Mouse (Mus musculus) sigmoid colon, adult 10 weeks (tissue): ENCODE results near the gene Nek7. TPM values are rescaled to one million over a fixed set of nuclear protein-coding genes. Genes with fewer than 3 reads are reported as not detected.

ENCODE experiments used
- polyA plus RNA-seq: library from polyadenylated mRNA; stranded (reverse); fragments of 350-450 nt; fragmentation: Illumina TruSeq; extraction: RNeasy Lipid Tissue Mini Kit (QIAGEN cat#74804); gene quantifications from one replicate; pipeline ENCODE4 v1.2.3, GENCODE M21; 2014; ENCODE audit warnings: low read depth, low replicate concordance

Gene Nek7
- 145 TPM for polyA plus RNA-seq

DNA sequence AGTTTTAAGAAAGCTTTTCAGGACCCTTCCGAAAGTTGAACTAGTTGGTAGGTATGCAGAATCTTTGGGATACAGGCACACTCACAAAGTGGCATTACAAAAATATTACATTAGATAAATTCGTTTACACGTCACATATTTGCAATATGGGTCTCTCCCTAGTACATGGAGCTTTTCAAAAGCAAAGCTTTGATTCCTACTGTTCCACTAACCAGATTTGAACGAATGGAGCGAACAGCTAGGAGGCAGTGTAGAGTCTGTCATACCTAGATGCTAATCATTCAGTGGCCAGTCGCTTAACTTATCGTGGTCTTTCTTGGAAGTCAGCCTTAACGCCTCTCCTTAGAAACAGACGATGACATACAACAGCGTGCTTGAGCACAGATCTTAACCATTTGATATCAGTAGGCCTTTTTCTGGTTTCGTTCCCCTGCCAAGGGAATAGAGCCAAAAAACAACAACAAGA lies at the start of gene Nek7:
Gene Nek7, minus strand, starts transcription at position 146 of the 466 bp plus-strand sequence.

Other genes with a start within 250 kb of the Nek7 start
- 0.09 TPM for gene Lhx9, start 228.4 kb upstream of the Nek7 start, polyA plus RNA-seq
- gene 2310009B15Rik, start 236.7 kb upstream of the Nek7 start, polyA plus RNA-seq = 5.6 TPM